ENCODE assay signal across 28 mouse cellular contexts in the genomic region with DNA sequence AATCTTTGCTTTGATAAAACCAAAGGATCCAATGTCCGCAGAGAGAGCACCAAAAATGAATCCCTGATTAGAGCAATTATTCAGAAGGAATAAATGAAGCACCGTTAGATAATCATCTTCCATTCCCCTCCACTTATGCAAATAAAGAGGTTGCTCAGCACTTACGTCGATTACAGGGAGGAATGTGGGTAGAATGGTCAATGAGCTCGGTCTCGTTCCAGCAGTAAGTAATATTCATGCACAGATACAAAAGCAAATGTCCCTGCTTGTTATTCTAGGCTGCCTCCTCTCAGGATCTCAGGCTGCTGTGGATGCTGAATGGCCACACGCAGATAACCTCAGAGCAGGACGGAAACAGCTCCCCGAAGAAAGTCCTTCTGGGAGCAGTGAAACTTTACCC. TPM values are rescaled to one million over a fixed set of nuclear protein-coding genes. Genes with fewer than 3 reads are reported as not detected.
"Had no signal": no experiment of that assay in that cellular context is flagged by ENCODE, and none has a peak within 500 bp of the region (broad histone marks: within the 10 kb centered on the region; RNA-seq: fewer than 3 reads in every experiment).

No protein-coding gene starts in this region.

- H3K9me3 ChIP-seq: heart, embryonic 10.5 days; heart, embryonic 12.5 days; hindbrain, embryonic 10.5 days; hindbrain, embryonic 12.5 days; intestine, embryonic 15.5 days; limb, embryonic 10.5 days; limb, embryonic 12.5 days; liver, embryonic 13.5 days; liver, embryonic 15.5 days had no signal

- ATAC-seq: hindbrain, embryonic 16.5 days; inflammation-experienced regulatory T-cells, adult 6 months; intestine, embryonic 15.5 days; intestine, postnatal 0 days had no signal

- H3K27me3 ChIP-seq: heart, embryonic 12.5 days; hindbrain, embryonic 12.5 days; intestine, embryonic 15.5 days; limb, embryonic 12.5 days; liver, embryonic 13.5 days; liver, embryonic 15.5 days had no signal

- H3K4me3 ChIP-seq: heart, adult 2 months; heart, embryonic 10.5 days; heart, embryonic 12.5 days; hindbrain, embryonic 10.5 days; hindbrain, embryonic 12.5 days; intestine, embryonic 15.5 days; layer of hippocampus, adult 2 months; left cerebral cortex, adult 2 months; limb, embryonic 10.5 days; limb, embryonic 12.5 days; liver, embryonic 13.5 days; liver, embryonic 15.5 days had no signal

- H3K36me3 ChIP-seq: heart, embryonic 10.5 days; heart, embryonic 12.5 days; hindbrain, embryonic 10.5 days; hindbrain, embryonic 12.5 days; intestine, embryonic 15.5 days; limb, embryonic 10.5 days; limb, embryonic 12.5 days; liver, embryonic 13.5 days; liver, embryonic 15.5 days had no signal

- DNase-seq: gastrocnemius, postnatal 10 days; gastrocnemius, postnatal 25 days; heart, adult 2 months; heart, postnatal 10 days; heart, postnatal 4 days; kidney, adult 18-20 months; kidney, adult 8-10 months; kidney, postnatal 10 days; kidney, postnatal 25 days; kidney, postnatal 4 days; liver; liver, embryonic 13.5 days had no signal

- H3K4me2 ChIP-seq: heart, embryonic 12.5 days; hindbrain, embryonic 12.5 days; hindbrain, embryonic 14.5 days; intestine, embryonic 15.5 days; limb, embryonic 12.5 days; liver, embryonic 11.5 days; liver, embryonic 13.5 days; liver, embryonic 15.5 days had no signal

- H3K4me1 ChIP-seq: heart, embryonic 10.5 days; heart, embryonic 12.5 days; hindbrain, embryonic 10.5 days; hindbrain, embryonic 12.5 days; intestine, embryonic 15.5 days; limb, embryonic 10.5 days; limb, embryonic 12.5 days; liver, embryonic 13.5 days; liver, embryonic 15.5 days had no signal

- H3K9ac ChIP-seq: heart, embryonic 12.5 days; hindbrain, embryonic 12.5 days; hindbrain, embryonic 14.5 days; intestine, embryonic 15.5 days; limb, embryonic 12.5 days; liver, embryonic 13.5 days; liver, embryonic 15.5 days had no signal

- H3K27ac ChIP-seq: heart, adult 2 months; heart, embryonic 10.5 days; hindbrain, embryonic 10.5 days; hindbrain, embryonic 12.5 days; hindbrain, embryonic 14.5 days; intestine, embryonic 15.5 days; layer of hippocampus, adult 2 months; left cerebral cortex, adult 2 months; limb, embryonic 10.5 days; limb, embryonic 12.5 days; liver, embryonic 13.5 days; liver, embryonic 15.5 days had no signal

RNA-seq across cellular contexts. Expression of a gene that starts 51.1 kb away (rescaled TPM):
- total RNA-seq: granulocyte monocyte progenitor cell, adult 5-6 weeks had no signal
